Mouse (Mus musculus): ENCODE results near the gene Plekha4. TPM values are rescaled to one million over a fixed set of nuclear protein-coding genes. Genes with fewer than 3 reads are reported as not detected.

The Plekha4 gene
- total and polyA plus RNA-seq, 3 experiments, result 0.12 to 0.65 TPM; not detected in 1

DNA sequence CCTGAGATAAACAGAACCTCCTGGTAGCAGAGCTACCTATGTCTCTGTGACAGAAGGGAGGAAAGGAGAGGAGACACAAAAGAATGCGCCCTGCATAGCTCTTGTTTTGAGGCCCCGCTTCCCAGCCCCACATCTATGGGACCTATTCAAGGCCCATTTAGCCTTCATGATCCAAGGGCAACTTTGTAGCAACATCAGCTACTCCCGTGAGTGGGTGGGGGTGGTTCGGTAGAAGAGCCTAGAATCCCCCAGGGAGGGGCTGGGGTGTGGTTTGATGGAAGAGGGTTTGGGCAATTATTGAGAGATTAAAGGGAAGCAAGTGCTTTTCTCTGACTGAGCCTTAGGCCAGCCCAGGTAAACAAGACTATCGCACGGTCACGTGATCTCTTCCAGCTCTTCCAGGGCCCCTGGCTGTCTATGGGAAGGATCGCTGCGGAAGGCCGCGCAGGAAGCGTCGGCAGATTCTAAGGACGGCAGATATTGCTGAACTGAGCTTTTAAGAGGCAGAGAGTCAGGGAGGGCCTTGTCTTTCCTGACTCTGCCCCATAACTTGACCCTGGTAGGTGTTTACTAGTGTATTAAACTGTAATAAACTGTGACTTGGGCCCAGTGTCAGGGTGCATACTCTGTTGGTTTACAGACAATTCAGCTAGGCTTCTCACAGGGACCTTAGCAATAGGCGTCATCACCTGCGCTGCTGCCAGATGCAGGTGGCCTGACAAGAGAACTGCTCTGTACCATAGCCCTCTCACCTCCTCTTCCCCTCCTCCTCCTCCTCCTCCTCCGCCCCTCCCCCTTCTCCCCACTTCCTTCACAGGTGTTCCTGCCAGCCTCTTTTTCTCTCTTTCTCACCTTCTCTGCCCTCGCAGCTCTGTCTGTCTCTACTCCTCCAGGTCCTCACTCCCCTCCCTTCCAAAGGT lies 73.1 kb downstream of the Plekha4 start:
- Histone ChIP-seq H3K4me3 (ENCODE audit: control insufficient read depth in 1 of 2, insufficient read depth in 1 of 2, low read depth in 2 of 2, low read length in 2 of 2) (no peak overlapping the region), H3K27ac (ENCODE audit: control insufficient read depth, low read depth, low read length) (no peak overlapping the region), H3K79me2 (ENCODE audit: control insufficient read depth, insufficient read depth, low read length, poor library complexity) (no peaks in the 10 kb centered on the region), H3K36me3 (ENCODE audit: control insufficient read depth in 1 of 2, insufficient read depth in 2 of 2, low read length in 2 of 2) (peaks cover 0 to 9% of the 10 kb centered on the region in 2 experiments; a peak in 2 of 4 replicates), H3K4me1 (ENCODE audit: control insufficient read depth in 1 of 2, insufficient read depth in 2 of 2, low read length in 2 of 2) (peaks cover 7 to 12% of the 10 kb centered on the region in 2 experiments), H3K27me3 (ENCODE audit: control insufficient read depth in 1 of 2, insufficient read depth in 2 of 2, low read length in 2 of 2) (no peaks in the 10 kb centered on the region), H3K9ac (ENCODE audit: control insufficient read depth, low read depth, low read length, poor library complexity, severe bottlenecking) (no peak overlapping the region), H3K9me3 (replicated peaks; ENCODE audit: insufficient read depth, low read length) (no peaks in the 10 kb centered on the region)
- TF ChIP-seq TAL1 (IDR thresholded peaks at IDR 0.05; ENCODE audit: low read length) (no peak), CHD2 (IDR thresholded peaks at IDR 0.05; ENCODE audit: low read length) (no peak)
- no peak for DNase-seq (ENCODE audit: low read depth, low spot score)

Other genes starting within 250 kb of the Plekha4 start
Only the 30 nearest of the 34 such genes appear.
- gene Hrc, start 191.0 kb upstream of the Plekha4 start, total RNA-seq (2012; rRNA removed), result not detected in 2 replicates
- gene Hrc, start 191.0 kb upstream of the Plekha4 start, polyA plus RNA-seq (2012; ENCODE audit: insufficient read depth in 1 of 2, insufficient read length in 2 of 2, low read depth in 1 of 2, low replicate concordance in 2 of 2, missing spikeins in 1 of 2), result under 1 TPM in 1 of 2 experiments, not detected in 1; 0.22 TPM
- gene Ppfia3, start 159.3 kb upstream of the Plekha4 start, total RNA-seq (2012; rRNA removed), result 3.0 and 3.4 TPM in 2 replicates
- 1 to 10 TPM in 1 of 2 experiments, not detected in 1; 5.9 TPM for gene Ppfia3, start 159.3 kb upstream of the Plekha4 start, polyA plus RNA-seq (2012; ENCODE audit: insufficient read depth in 1 of 2, insufficient read length in 2 of 2, low read depth in 1 of 2, low replicate concordance in 2 of 2, missing spikeins in 1 of 2)
- 1.3 and 1.4 TPM in 2 replicates for gene Lin7b, start 155.7 kb upstream of the Plekha4 start, total RNA-seq (2012; rRNA removed)
- 1 to 10 TPM in 1 of 2 experiments, not detected in 1; 3.8 TPM for gene Lin7b, start 155.7 kb upstream of the Plekha4 start, polyA plus RNA-seq (2012; ENCODE audit: insufficient read depth in 1 of 2, insufficient read length in 2 of 2, low read depth in 1 of 2, low replicate concordance in 2 of 2, missing spikeins in 1 of 2)
- 260 and 272 TPM in 2 replicates for gene Snrnp70, start 130.6 kb upstream of the Plekha4 start, total RNA-seq (2012; rRNA removed)
- 1,000 to 10,000 TPM in 1 of 2 experiments, 100 to 1,000 TPM in 1; 588 to 1,478 TPM for gene Snrnp70, start 130.6 kb upstream of the Plekha4 start, polyA plus RNA-seq (2012; ENCODE audit: insufficient read depth in 1 of 2, insufficient read length in 2 of 2, low read depth in 1 of 2, low replicate concordance in 2 of 2, missing spikeins in 1 of 2)
- 0.07 TPM in 1 of 2 replicates, not detected in the other for gene Kcna7, start 120.7 kb upstream of the Plekha4 start, total RNA-seq (2012; rRNA removed)
- gene Kcna7, start 120.7 kb upstream of the Plekha4 start, polyA plus RNA-seq (2012; ENCODE audit: insufficient read depth in 1 of 2, insufficient read length in 2 of 2, low read depth in 1 of 2, low replicate concordance in 2 of 2, missing spikeins in 1 of 2), result under 1 TPM in 1 of 2 experiments, not detected in 1; 0.06 TPM
- gene Ntf5, start 112.6 kb upstream of the Plekha4 start, total RNA-seq (2012; rRNA removed), result 0.54 and 0.92 TPM in 2 replicates
- gene Ntf5, start 112.6 kb upstream of the Plekha4 start, polyA plus RNA-seq (2012; ENCODE audit: insufficient read depth in 1 of 2, insufficient read length in 2 of 2, low read depth in 1 of 2, low replicate concordance in 2 of 2, missing spikeins in 1 of 2), result 1 to 10 TPM in 1 of 2 experiments, not detected in 1; 1.9 TPM
- gene Lhb, start 105.5 kb upstream of the Plekha4 start, total RNA-seq (2012; rRNA removed), result 0.19 TPM in 1 of 2 replicates, not detected in the other
- under 1 TPM in 1 of 2 experiments, not detected in 1; 0.28 TPM for gene Lhb, start 105.5 kb upstream of the Plekha4 start, polyA plus RNA-seq (2012; ENCODE audit: insufficient read depth in 1 of 2, insufficient read length in 2 of 2, low read depth in 1 of 2, low replicate concordance in 2 of 2, missing spikeins in 1 of 2)
- gene Gys1, start 91.5 kb upstream of the Plekha4 start, total RNA-seq (2012; rRNA removed), result 12.8 and 15.0 TPM in 2 replicates
- gene Gys1, start 91.5 kb upstream of the Plekha4 start, polyA plus RNA-seq (2012; ENCODE audit: insufficient read depth in 1 of 2, insufficient read length in 2 of 2, low read depth in 1 of 2, low replicate concordance in 2 of 2, missing spikeins in 1 of 2), result 10 to 100 TPM in 1 of 2 experiments, not detected in 1; 46.9 TPM
- gene Ruvbl2, start 88.2 kb upstream of the Plekha4 start, total RNA-seq (2012; rRNA removed), result 434 and 469 TPM in 2 replicates
- gene Ruvbl2, start 88.2 kb upstream of the Plekha4 start, polyA plus RNA-seq (2012; ENCODE audit: insufficient read depth in 1 of 2, insufficient read length in 2 of 2, low read depth in 1 of 2, low replicate concordance in 2 of 2, missing spikeins in 1 of 2), result 100 to 1,000 TPM in 1 of 2 experiments, not detected in 1; 758 TPM
- 1,416 and 1,470 TPM in 2 replicates for gene Ftl1, start 66.4 kb upstream of the Plekha4 start, total RNA-seq (2012; rRNA removed)
- gene Ftl1, start 66.4 kb upstream of the Plekha4 start, polyA plus RNA-seq (2012; ENCODE audit: insufficient read depth in 1 of 2, insufficient read length in 2 of 2, low read depth in 1 of 2, low replicate concordance in 2 of 2, missing spikeins in 1 of 2), result 1,000 to 10,000 TPM in 1 of 2 experiments, not detected in 1; 2,290 TPM
- gene Bax, start 59.4 kb upstream of the Plekha4 start, total RNA-seq (2012; rRNA removed), result 105 and 130 TPM in 2 replicates
- gene Bax, start 59.4 kb upstream of the Plekha4 start, polyA plus RNA-seq (2012; ENCODE audit: insufficient read depth in 1 of 2, insufficient read length in 2 of 2, low read depth in 1 of 2, low replicate concordance in 2 of 2, missing spikeins in 1 of 2), result 100 to 1,000 TPM; 205 to 778 TPM
- gene Tulp2, start 44.5 kb upstream of the Plekha4 start, total RNA-seq (2012; rRNA removed), result 0.56 and 1.1 TPM in 2 replicates
- 1 to 10 TPM in 1 of 2 experiments, not detected in 1; 1.2 TPM for gene Tulp2, start 44.5 kb upstream of the Plekha4 start, polyA plus RNA-seq (2012; ENCODE audit: insufficient read depth in 1 of 2, insufficient read length in 2 of 2, low read depth in 1 of 2, low replicate concordance in 2 of 2, missing spikeins in 1 of 2)
- gene Gm45808, start 39.5 kb upstream of the Plekha4 start, total RNA-seq (2012; rRNA removed), result not detected in 2 replicates
- gene Gm45808, start 39.5 kb upstream of the Plekha4 start, polyA plus RNA-seq (2012; ENCODE audit: insufficient read depth in 1 of 2, insufficient read length in 2 of 2, low read depth in 1 of 2, low replicate concordance in 2 of 2, missing spikeins in 1 of 2), result not detected
- 0.08 and 0.10 TPM in 2 replicates for gene Dhdh, start 37.5 kb upstream of the Plekha4 start, total RNA-seq (2012; rRNA removed)
- 1 to 10 TPM in 1 of 2 experiments, not detected in 1; 1.6 TPM for gene Dhdh, start 37.5 kb upstream of the Plekha4 start, polyA plus RNA-seq (2012; ENCODE audit: insufficient read depth in 1 of 2, insufficient read length in 2 of 2, low read depth in 1 of 2, low replicate concordance in 2 of 2, missing spikeins in 1 of 2)
- 196 and 224 TPM in 2 replicates for gene Nucb1, start 15.9 kb upstream of the Plekha4 start, total RNA-seq (2012; rRNA removed)
- 100 to 1,000 TPM in 1 of 2 experiments, 10 to 100 TPM in 1; 92.3 to 343 TPM for gene Nucb1, start 15.9 kb upstream of the Plekha4 start, polyA plus RNA-seq (2012; ENCODE audit: insufficient read depth in 1 of 2, insufficient read length in 2 of 2, low read depth in 1 of 2, low replicate concordance in 2 of 2, missing spikeins in 1 of 2)
- 27.0 and 27.2 TPM in 2 replicates for gene Ppp1r15a, start 62 bp upstream of the Plekha4 start, total RNA-seq (2012; rRNA removed)
- gene Ppp1r15a, start 62 bp upstream of the Plekha4 start, polyA plus RNA-seq (2012; ENCODE audit: insufficient read depth in 1 of 2, insufficient read length in 2 of 2, low read depth in 1 of 2, low replicate concordance in 2 of 2, missing spikeins in 1 of 2), result 10 to 100 TPM in 1 of 2 experiments, not detected in 1; 78.0 TPM
- gene Hsd17b14, start 28.6 kb downstream of the Plekha4 start, total RNA-seq (2012; rRNA removed), result 1.8 and 2.0 TPM in 2 replicates
- gene Hsd17b14, start 28.6 kb downstream of the Plekha4 start, polyA plus RNA-seq (2012; ENCODE audit: insufficient read depth in 1 of 2, insufficient read length in 2 of 2, low read depth in 1 of 2, low replicate concordance in 2 of 2, missing spikeins in 1 of 2), result 1 to 10 TPM in 1 of 2 experiments, not detected in 1; 9.3 TPM
- gene Bcat2, start 43.8 kb downstream of the Plekha4 start, total RNA-seq (2012; rRNA removed), result 47.4 and 49.4 TPM in 2 replicates
- 100 to 1,000 TPM in 1 of 2 experiments, not detected in 1; 140 TPM for gene Bcat2, start 43.8 kb downstream of the Plekha4 start, polyA plus RNA-seq (2012; ENCODE audit: insufficient read depth in 1 of 2, insufficient read length in 2 of 2, low read depth in 1 of 2, low replicate concordance in 2 of 2, missing spikeins in 1 of 2)
- gene Fgf21, start 89.2 kb downstream of the Plekha4 start, total RNA-seq (2012; rRNA removed), result not detected in 2 replicates
- not detected for gene Fgf21, start 89.2 kb downstream of the Plekha4 start, polyA plus RNA-seq (2012; ENCODE audit: insufficient read depth in 1 of 2, insufficient read length in 2 of 2, low read depth in 1 of 2, low replicate concordance in 2 of 2, missing spikeins in 1 of 2)
- gene Fut1, start 91.0 kb downstream of the Plekha4 start, total RNA-seq (2012; rRNA removed), result 0.07 TPM in 1 of 2 replicates, not detected in the other
- under 1 TPM in 1 of 2 experiments, not detected in 1; 0.04 TPM for gene Fut1, start 91.0 kb downstream of the Plekha4 start, polyA plus RNA-seq (2012; ENCODE audit: insufficient read depth in 1 of 2, insufficient read length in 2 of 2, low read depth in 1 of 2, low replicate concordance in 2 of 2, missing spikeins in 1 of 2)
- gene Izumo1, start 95.5 kb downstream of the Plekha4 start, total RNA-seq (2012; rRNA removed), result not detected in 2 replicates
- gene Izumo1, start 95.5 kb downstream of the Plekha4 start, polyA plus RNA-seq (2012; ENCODE audit: insufficient read depth in 1 of 2, insufficient read length in 2 of 2, low read depth in 1 of 2, low replicate concordance in 2 of 2, missing spikeins in 1 of 2), result under 1 TPM in 1 of 2 experiments, not detected in 1; 0.04 TPM
- gene Rasip1, start 101.2 kb downstream of the Plekha4 start, total RNA-seq (2012; rRNA removed), result 1.1 TPM in 2 replicates
- under 1 TPM in 1 of 2 experiments, not detected in 1; 0.65 TPM for gene Rasip1, start 101.2 kb downstream of the Plekha4 start, polyA plus RNA-seq (2012; ENCODE audit: insufficient read depth in 1 of 2, insufficient read length in 2 of 2, low read depth in 1 of 2, low replicate concordance in 2 of 2, missing spikeins in 1 of 2)
- not detected in 2 replicates for gene Mamstr, start 113.6 kb downstream of the Plekha4 start, total RNA-seq (2012; rRNA removed)
- gene Mamstr, start 113.6 kb downstream of the Plekha4 start, polyA plus RNA-seq (2012; ENCODE audit: insufficient read depth in 1 of 2, insufficient read length in 2 of 2, low read depth in 1 of 2, low replicate concordance in 2 of 2, missing spikeins in 1 of 2), result not detected
- gene Fut2, start 140.1 kb downstream of the Plekha4 start, total RNA-seq (2012; rRNA removed), result not detected in 2 replicates
- not detected for gene Fut2, start 140.1 kb downstream of the Plekha4 start, polyA plus RNA-seq (2012; ENCODE audit: insufficient read depth in 1 of 2, insufficient read length in 2 of 2, low read depth in 1 of 2, low replicate concordance in 2 of 2, missing spikeins in 1 of 2)
- not detected in 2 replicates for gene Ntn5, start 157.7 kb downstream of the Plekha4 start, total RNA-seq (2012; rRNA removed)
- under 1 TPM in 1 of 2 experiments, not detected in 1; 0.13 TPM for gene Ntn5, start 157.7 kb downstream of the Plekha4 start, polyA plus RNA-seq (2012; ENCODE audit: insufficient read depth in 1 of 2, insufficient read length in 2 of 2, low read depth in 1 of 2, low replicate concordance in 2 of 2, missing spikeins in 1 of 2)
- not detected in 2 replicates for gene Sec1, start 168.1 kb downstream of the Plekha4 start, total RNA-seq (2012; rRNA removed)
- not detected for gene Sec1, start 168.1 kb downstream of the Plekha4 start, polyA plus RNA-seq (2012; ENCODE audit: insufficient read depth in 1 of 2, insufficient read length in 2 of 2, low read depth in 1 of 2, low replicate concordance in 2 of 2, missing spikeins in 1 of 2)
- 0.29 and 0.77 TPM in 2 replicates for gene Car11, start 173.5 kb downstream of the Plekha4 start, total RNA-seq (2012; rRNA removed)
- 1 to 10 TPM in 1 of 2 experiments, not detected in 1; 1.5 TPM for gene Car11, start 173.5 kb downstream of the Plekha4 start, polyA plus RNA-seq (2012; ENCODE audit: insufficient read depth in 1 of 2, insufficient read length in 2 of 2, low read depth in 1 of 2, low replicate concordance in 2 of 2, missing spikeins in 1 of 2)
- 21.1 and 24.4 TPM in 2 replicates for gene Dbp, start 178.8 kb downstream of the Plekha4 start, total RNA-seq (2012; rRNA removed)
- 10 to 100 TPM in 1 of 2 experiments, not detected in 1; 22.5 TPM for gene Dbp, start 178.8 kb downstream of the Plekha4 start, polyA plus RNA-seq (2012; ENCODE audit: insufficient read depth in 1 of 2, insufficient read length in 2 of 2, low read depth in 1 of 2, low replicate concordance in 2 of 2, missing spikeins in 1 of 2)
- gene Rpl18, start 189.1 kb downstream of the Plekha4 start, total RNA-seq (2012; rRNA removed), result 3,210 and 3,724 TPM in 2 replicates
- gene Rpl18, start 189.1 kb downstream of the Plekha4 start, polyA plus RNA-seq (2012; ENCODE audit: insufficient read depth in 1 of 2, insufficient read length in 2 of 2, low read depth in 1 of 2, low replicate concordance in 2 of 2, missing spikeins in 1 of 2), result 1,000 to 10,000 TPM in 1 of 2 experiments, not detected in 1; 3,544 TPM
- 18.3 and 21.0 TPM in 2 replicates for gene Sphk2, start 191.7 kb downstream of the Plekha4 start, total RNA-seq (2012; rRNA removed)
- gene Sphk2, start 191.7 kb downstream of the Plekha4 start, polyA plus RNA-seq (2012; ENCODE audit: insufficient read depth in 1 of 2, insufficient read length in 2 of 2, low read depth in 1 of 2, low replicate concordance in 2 of 2, missing spikeins in 1 of 2), result 10 to 100 TPM in 1 of 2 experiments, not detected in 1; 40.2 TPM

Data from MEL (cell line).